Mouse (Mus musculus) G1E-ER4 (cell line): ENCODE measurements around the gene Emilin3. TPM values are rescaled to one million over a fixed set of nuclear protein-coding genes. Genes with fewer than 3 reads are reported as not detected.

Source experiments
- GATA1 ChIP-seq: IDR thresholded peaks from one replicate; pipeline ENCODE4 v1.8.0; 2012; ENCODE audit warnings: low read length, inconsistent platforms
- polyA plus RNA-seq: library from polyadenylated mRNA; stranded (reverse); fragments of >175 nt; gene quantifications from 2 replicates; pipeline ENCODE4 v1.2.3, GENCODE M21; 2012

Emilin3 gene
- polyA plus RNA-seq, 1 experiment, result not detected

DNA sequence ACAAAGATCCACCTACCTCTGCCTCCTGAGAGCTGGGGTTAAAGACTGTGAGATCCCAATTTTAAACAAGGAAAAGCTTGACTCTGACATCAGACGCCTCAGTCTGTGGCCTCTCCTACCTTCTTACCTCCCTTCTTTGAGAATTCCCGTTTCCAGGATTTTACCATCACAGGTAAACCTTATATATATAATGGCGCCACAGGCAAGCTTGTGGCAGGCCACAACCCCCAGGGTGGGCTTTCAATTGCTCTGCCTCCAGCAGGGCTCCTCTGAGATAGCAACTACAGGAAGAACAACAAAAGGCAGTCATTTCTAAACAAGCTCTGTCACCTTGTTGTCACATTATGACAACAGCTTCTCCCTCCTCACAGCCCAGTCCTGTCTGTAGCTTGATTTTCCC, 25.9 kb downstream of the Emilin3 start:
- no peak for TF ChIP-seq GATA1

DNA sequence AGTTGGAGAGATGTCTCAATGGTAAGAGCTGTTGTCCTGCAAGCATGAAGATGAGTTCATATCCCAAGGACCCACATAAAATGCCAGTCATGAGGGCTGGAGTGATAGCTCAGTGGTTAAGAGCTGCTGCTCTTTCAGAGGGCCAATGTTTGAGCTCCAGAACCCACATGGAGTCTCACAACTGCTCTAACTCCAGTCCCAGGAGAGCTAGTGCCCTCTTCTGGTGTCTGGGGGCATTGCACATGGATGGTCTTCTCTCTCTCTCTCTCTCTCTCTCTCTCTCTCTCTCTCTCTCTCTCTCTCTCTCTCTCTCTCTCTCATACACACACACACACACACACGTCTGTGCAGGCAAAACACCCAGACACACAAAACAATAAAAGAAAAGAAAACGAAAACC, 27.3 kb downstream of the Emilin3 start:
- no peak for TF ChIP-seq GATA1

DNA sequence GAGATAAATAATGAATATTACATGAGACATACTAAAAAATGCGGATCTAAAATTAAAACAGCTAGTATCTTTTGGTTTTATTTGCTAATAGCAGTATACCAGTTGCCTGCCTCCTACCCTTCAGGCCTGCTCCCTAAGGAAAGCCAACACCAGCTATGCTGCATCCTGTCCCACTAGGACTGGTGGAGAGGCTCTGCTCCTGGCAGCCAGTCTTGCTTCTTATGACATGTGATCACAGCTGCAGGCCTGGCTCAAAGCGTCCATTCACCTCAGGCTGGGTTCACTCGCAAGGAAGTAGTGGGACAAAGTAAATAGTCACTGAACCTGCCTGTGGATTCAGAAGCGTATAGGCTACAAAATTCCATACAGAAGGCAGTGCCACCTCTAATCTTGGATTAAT, 28.2 kb downstream of the Emilin3 start:
- no peak for TF ChIP-seq GATA1

DNA sequence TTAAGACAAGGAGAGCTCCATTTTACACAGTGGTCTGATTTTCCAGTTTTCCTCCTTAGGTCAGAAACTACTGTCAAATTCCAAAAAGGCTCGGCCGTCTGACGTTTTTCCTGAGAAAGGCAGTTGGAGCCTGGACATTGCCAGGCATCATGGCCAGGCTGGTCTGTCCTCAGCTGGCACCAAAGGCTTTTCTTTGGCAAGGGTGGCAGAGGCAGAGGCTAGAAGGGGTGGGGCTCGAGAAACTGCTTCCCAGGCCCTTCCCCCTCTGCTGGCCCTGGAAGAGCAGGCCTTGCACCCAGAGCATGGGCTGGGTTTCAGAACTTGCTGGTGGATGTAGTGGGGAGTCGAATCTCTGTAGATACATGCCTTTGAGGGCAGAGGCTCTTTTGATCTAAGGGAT, 29.7 kb downstream of the Emilin3 start:
- TF ChIP-seq GATA1, result no peak

DNA sequence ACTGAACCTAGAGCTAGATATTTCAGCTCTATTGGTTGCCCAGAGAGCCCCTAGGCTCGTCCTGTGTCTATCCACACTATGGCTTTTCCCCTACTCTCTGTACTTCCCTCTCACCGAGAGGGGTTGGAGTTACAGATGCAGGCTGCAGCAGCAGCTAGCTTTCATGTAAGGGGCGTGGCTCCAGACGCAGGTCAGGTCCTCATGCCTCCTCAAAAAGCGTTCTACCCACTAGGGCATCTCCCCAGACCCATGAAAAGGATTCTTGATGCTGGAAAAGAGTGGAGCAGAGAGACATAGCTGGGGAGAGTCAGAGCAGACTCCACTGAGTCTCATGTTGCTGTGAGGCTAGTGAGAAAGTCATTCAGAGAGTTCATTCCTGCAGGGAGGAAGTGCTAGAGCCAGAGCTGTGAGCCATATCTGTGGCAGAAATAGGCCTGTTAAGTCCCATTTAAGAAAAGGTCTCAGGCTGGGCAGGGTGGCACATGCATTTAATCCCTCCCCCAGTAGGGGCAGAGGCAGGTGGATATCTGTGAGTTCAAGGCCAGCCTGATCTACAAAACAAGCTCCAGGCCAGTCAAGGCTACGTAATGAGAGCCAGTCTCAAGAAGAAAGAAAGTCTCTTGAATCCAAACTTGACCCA, 30.5 kb downstream of the Emilin3 start:
- TF ChIP-seq GATA1, result no peak

DNA sequence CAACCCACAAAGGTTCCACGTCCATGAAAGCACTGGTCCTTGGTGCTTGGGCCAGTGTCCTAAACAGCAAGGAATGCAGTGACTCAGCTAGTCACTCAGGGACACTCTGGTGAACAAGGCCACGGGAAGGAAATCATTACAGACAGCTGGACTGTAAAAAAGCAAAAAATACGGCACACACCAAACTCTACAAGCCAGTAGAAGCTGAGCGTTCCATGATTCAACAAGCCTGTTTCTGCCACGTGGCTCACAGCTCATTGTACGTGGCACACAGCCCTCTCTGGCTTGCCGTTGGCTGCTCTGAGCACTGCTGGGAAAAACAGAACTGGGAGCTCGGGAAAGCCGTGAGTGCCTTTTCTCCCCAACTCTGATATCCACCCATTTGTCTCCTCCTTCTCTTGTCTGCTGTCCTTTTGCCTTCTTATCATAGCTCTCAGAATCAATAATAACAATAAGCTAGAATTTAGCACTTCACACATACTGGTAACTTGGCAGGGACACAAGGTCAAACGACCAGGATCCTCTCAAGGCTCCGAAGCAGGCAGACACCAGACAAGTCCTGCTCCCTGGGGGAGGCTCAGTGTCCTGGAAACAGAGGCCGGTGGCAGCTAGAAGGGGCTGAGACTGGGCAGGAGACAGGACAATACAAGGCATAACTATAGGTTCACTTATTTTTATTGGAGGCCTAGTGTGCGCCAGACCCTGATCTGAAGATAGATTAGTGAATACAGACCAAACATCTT, 31.5 kb downstream of the Emilin3 start, which contains the start of gene Lpin3:
Gene Lpin3 (plus strand): TSS at position 218 of the 743 bp plus-strand sequence.
- TF ChIP-seq GATA1, result no peak

DNA sequence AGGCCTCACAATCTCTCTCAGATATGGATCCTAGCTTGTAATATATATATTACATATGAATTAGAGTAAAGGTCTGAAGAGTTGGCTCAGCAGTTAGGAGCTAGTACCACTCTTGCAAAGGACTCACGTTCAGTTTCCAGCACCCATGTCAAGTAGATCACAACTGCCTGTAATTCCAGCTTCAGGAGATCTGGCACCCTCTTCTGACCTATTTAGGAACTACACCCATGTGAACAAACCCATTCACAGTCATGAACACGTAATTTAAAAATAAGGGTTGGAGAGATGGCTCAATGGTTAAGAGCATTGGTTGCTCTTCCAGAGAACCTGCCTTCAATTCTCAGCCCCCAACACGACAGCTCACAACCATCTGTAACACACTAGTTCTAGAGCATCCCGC, 36.0 kb downstream of the Emilin3 start:
- TF ChIP-seq GATA1, result no peak

DNA sequence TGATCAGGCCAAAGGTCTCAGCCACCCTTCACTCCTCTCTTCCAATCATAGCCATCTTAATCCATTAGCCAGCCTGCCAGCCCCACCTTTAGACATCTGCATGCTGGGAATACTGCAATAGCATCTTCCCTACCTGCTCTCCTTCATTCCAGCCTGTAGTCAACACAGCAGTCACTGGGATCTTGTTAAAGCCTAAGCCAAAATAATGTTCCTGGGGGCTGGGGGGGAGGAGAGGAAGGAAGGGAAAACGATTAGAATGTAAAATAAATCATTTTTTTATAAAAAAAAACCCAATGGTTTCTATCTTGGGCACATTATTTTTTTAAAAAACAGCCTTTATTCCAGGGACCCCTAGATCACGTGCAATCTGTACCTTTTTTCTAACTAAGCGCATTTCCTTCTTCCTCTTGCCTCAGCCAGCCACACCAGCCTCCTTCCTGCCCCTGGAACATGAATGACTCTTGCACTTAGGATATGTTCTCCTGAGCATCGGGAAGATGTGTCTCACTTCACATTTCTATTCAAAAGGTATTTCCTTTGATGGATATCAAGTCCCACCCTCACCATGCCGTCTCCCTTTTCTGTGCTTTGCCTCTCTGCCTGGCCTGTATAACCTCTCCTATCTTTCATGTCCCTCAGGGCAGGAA, 37.8 kb downstream of the Emilin3 start:
- no peak for TF ChIP-seq GATA1

DNA sequence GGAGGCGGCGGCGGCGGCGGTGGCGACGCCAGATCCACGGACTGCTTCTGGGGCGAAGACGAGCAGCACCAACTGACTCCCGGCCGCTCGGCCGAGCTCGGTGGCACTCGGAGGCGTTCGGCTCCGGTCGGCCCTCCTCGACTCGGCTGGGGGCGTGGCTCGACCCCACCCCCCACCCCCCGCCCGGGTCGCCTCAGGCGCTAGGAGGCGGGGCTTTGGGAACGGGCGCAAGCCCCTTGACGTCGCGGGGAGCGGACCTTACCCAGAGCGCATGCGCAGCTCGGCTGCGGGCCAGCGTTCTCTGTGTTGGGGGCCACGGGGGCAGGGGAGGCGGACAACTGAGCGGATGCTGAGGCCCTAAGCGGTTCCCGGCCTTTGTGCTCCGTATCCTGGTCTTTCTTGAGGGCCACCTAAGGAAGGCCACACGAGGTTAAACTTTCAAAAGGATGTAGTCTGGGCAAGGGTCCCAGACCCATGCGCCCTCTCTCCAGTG, 39.2 kb downstream of the Emilin3 start, which contains the start of gene Zhx3:
Gene Zhx3 (minus strand): TSS at position 109 of the 493 bp plus-strand sequence.
- no peak for TF ChIP-seq GATA1

DNA sequence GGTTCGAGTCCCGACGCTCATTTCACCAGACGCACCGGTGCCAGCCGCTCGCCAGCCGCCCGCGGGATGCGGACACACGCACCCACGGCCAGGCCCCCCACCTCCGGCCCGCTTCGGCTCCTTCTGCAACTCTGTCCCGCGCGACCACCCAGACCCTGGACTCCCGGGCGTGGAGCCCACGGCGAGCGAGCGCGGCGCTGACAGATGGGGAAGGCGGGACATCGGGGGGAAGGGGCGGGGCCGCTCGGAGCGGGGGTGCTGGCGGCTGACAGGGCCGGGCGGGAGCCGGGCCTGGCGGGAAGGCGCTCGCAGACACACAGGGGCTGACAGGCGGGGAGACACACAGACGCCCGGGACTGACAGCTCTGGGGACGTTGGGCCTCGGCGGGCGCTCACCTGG, 39.7 kb downstream of the Emilin3 start:
- no peak for TF ChIP-seq GATA1

DNA sequence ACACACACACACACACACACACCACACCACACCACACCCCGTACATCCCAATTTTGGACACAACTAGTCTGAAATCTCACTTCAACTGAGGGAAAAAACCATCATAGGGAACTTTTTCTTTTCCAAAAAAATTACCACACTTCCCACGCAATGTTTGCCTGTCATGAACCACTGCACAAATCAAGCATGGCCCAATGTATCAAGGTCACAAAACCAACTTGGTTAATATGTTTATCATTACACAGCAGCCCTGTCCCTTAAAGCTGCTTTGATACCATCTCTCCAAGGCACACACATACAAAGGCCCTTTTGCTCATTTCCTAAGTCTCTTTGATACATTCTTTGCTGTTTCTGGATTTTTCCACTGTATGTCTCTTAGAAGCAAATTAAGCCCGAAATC, 40.8 kb downstream of the Emilin3 start:
- no peak for TF ChIP-seq GATA1

DNA sequence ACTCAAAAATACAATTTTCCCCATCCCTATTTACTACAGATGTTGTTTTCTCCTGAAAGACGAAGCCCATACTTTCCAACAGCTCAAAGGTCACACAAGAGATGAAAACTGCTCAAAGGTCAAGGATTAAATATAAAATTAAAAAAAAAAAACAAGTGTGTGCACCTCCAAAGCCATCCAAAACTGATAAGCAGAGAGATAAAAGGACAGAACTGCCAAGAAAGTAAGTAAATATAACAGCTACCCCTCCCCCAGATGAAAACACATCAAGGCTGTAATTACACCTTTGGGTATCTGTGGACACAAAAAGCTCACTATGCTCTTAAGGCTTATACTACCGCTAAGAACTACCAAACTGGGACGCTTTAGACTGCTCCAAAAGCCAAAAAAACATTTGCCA, 42.7 kb downstream of the Emilin3 start:
- no peak for TF ChIP-seq GATA1

DNA sequence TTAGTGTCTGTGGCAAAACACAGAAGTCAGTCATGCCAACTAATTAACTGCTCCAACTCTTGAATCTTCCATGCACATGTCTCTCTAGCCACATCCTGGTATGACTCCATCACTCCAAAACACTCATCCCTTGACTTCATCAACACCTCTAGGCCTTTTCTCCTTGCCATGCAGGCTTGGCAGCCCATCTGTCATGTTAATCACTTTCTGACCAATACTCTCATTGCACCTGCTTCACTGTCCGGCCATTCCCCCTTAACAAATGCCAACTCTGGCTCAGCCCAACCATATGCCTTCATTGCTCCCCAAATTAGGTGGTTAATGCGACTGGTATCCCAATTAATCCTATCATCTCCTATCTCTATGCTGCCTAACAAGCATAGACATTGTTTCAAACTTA, 46.9 kb downstream of the Emilin3 start:
- no peak for TF ChIP-seq GATA1

DNA sequence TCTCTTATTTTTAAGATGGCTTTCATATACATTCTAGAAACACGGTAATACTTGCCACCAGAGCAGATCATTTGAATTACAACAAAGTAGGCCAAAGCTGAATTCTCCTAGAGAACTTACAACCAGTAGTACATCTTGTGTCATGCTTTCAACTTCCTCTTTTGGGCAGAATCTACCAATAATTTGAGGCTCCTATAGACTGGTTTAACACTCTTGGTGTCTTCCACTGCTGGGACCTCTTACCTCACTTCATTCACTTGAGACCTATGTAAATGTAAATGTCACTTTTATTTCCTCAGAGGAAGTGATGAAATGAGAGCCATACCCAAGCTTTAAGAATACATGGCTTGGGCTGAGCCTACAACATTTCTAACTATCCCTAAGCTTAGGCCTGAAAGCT, 48.0 kb downstream of the Emilin3 start:
- TF ChIP-seq GATA1, result no peak

DNA sequence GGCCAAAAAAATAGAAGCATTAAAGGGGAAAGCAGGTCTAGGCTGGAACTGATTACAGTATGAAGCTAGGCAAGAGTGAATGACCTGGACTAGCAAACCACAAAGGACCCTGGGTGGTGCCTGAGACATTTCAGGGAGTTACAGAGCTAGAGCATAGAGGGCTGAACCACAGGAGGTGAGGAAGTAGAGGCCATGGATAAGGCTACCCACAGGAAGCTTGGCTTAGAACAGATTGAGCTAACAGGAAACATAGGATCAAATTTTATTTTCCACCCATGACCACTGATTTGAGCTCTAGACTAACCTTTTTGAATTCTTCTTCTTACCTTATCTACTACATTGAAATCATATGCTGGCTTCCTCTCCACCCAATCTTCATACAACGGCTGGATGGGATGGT, 51.8 kb downstream of the Emilin3 start:
- peak; percentile 18 for TF ChIP-seq GATA1

Other genes with a start within 250 kb of the Emilin3 start
- gene Plcg1, start 181.0 kb downstream of the Emilin3 start, polyA plus RNA-seq, result 12.7 and 14.9 TPM in 2 replicates
- 2.8 and 4.4 TPM in 2 replicates for gene Zhx3, start 39.3 kb downstream of the Emilin3 start, polyA plus RNA-seq
- gene Lpin3, start 31.7 kb downstream of the Emilin3 start, polyA plus RNA-seq, result 0.01 TPM in 1 of 2 replicates, not detected in the other
- gene Chd6, start 196.7 kb upstream of the Emilin3 start, polyA plus RNA-seq, result 10.2 and 10.9 TPM in 2 replicates